Mouse (Mus musculus) cerebellum, adult 8-10 months (tissue): Measurements from ENCODE around the gene Ywhaq.
A peak's percentile ranks its signal among the peaks of the same experiment; 100 is the strongest.
"Not testable (repeated sequence)": the region's sequence is repeated elsewhere in the genome, so short reads cannot be mapped to it uniquely, and the experiment has no call there.

Source experiments
- DNase-seq: peaks from one replicate; pipeline ENCODE4 v3.0.0; 2022

The Ywhaq gene

DNA sequence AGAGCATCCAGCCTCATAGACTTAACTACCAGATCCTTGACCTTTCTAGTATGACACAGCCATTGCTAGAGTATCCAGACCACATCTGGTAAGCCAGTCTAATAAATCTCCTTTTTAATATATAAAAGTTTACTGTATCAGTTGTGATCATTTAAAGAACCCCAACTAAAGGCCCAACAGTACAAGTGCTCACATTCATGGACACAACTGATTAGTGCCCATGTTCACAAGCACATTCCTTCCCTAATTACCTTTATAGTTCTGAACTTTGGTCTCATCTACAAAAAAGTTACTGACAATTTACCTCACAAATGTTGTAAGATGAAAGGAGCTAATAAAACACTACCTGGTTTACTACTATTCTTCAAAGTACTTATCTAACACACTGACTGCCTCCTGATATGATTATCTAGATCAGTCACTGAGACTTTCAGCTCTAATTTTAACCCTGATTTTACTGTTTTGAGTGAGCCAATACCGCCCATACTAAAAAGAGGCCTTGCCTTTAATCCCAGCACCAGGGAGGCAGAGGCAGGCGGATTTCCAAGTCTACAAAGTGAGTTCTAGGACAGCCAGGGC is 8.6 kb downstream of the Ywhaq start:
- DNase-seq = no peak

DNA sequence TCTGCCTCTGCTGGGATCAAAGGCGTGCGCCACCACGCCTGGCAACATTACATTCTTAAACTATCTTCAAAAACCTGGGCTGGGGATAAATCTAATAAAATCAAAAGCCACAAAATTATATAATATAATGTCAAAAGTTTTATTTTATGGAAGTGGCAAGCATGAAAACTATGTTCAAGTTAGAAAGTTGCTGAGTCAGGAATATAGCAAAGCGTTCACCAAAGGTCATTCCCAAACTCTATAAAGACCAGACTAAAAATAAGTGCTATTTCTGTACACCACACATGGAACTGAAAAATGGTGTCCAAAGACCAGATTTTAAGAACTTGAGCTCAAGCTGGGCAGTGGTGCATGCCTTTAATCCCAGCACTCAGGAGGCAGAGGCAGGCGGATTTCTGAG is 14.7 kb downstream of the Ywhaq start:
- no peak for DNase-seq

DNA sequence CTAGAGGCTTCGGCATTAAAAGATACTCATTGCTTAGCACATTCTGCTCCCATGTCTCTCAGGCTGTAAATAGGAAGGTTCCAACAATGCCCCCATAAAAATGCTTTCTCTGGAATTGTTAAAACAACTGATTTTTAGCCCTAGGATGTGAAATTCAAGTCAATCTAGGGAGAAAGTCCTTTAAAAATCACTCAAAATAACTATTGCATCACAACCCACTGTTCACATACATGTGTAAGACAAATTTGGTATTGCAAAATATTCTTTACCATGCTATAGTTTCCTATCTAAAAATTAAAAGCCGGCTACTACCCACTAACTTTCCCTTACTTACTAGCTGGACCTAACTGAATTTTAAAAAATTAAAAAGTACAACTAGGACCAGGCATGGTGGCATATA is 31.2 kb downstream of the Ywhaq start:
- DNase-seq = no peak

- not testable (repeated sequence) for DNase-seq
Measured at GRCm38 (mm10) chr12:21378765-21379346, 38.6 kb downstream of the Ywhaq start.

GRCm38 (mm10) chr12:21375376-21376157 is 41.9 kb downstream of the Ywhaq start:
- DNase-seq = no peak

- no peak for DNase-seq
Measured at GRCm38 (mm10) chr12:21373820-21374475, 43.5 kb downstream of the Ywhaq start.

GRCm38 (mm10) chr12:21373100-21373819 is 44.2 kb downstream of the Ywhaq start, which contains the start of gene Adam17:
Gene Adam17, minus strand, starts transcription at chr12:21373632.
- peak; percentile 95 for DNase-seq

DNA sequence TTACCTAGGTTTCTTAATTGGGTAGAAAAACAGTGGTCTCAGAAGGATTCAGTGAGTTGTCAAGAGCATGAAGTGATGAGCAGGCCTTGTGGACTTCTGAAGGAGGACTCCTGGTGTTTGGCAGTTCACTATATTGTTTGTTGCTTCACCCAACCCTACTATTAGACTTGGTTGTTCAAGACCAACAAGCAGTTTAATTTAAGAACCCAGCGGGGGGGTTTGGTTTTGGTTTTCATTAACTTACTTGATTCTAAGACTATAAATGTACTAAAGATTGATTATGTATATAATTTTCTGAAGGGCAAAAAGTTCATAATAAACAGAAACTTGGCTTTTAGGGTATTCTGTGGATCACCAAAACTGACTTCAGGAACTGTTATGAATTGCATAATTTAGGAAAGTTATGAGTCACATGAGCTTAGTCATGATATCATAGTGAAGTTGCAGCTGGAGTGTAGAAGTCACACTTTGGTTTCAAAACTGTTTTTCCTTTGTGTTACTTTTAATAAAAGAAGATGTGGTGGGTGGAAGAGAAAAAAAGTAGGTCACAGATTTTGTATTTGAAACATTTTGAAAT is 47.3 kb downstream of the Ywhaq start:
- no peak for DNase-seq

DNA sequence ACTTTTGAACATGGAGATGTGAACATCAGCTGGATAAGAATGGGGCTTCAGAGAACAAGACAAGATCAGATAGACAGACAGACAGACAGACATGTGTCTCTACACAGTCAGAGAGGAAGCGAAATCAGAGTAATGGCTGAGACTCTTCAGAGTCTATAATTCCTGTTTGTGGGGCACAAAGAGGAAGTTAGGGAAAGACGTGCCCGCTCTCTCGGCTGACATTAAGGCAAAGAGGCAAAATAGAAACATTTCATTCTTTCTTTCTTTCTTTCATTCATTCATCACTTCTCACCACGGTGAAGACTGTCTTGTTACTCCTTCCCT is 48.4 kb downstream of the Ywhaq start:
- no peak for DNase-seq

DNA sequence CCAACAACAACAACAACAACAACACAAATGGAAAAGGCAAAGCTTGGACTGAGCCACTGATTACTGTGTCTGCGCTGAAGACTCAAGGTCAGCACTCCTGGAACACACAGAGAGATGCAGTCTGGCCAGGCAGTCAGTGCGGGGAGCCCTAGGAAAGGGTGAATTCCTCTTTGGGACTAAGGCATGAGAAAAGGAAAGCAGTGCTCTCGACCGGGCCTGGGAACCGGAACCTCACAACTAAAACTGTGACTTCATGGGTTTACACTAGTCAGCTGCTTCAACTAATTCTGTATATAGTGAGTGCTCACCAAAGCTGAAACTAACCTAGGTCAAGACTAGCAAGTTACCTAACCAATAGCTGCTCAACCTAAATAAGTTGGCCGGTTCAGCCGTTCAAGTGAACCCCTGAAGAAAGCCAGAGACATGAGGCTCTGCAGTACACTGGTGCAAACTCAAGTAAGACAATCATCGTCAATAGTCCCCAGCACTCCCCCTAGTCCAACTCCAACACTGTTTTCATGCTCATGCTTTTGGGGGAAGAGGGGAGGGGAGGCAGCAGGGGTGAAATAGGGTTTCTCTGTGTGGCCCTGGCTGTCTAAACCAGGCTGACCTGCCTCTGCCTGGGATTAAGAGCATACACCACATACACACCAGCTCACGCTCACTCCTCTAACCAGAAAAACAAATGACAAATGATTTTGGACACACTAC is 48.9 kb downstream of the Ywhaq start:
- no peak for DNase-seq

DNA sequence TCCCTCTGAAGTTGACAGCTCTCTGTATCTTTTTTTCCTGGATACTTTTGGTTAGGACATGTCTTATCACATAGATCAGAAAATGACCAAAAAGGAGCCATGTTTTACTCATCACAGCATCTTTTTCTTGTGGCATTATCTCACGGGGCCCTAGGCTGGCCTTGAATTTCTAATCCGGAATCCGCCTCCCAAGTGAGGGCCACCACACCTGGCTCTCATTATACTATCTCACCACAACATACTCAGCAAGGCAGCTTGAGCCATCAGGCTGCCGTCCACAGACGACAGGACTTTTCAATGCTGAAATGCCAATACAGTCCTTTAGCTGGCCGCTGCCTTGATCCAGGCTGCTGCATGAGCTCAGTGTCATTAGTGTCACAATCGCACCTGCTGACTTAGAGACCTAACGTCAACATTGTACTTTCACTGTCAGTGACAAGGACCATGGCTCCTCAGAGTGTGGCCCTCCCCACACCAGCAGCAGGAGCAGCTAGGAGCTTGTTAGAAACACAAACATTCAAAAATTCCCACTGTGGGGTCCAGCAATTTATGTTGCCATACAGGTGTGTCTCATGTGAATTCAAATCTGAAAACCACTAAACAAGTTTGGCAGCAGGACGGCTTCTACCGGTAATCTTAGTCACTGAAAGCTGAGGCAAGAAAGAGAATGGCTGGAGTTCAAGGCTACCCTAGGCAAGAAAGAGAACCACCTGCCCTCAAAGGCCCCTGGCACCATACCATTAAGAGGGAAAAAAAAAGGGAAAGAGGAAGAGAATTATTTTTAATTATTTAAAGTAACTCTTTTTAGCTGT is 52.6 kb downstream of the Ywhaq start:
- no peak for DNase-seq

DNA sequence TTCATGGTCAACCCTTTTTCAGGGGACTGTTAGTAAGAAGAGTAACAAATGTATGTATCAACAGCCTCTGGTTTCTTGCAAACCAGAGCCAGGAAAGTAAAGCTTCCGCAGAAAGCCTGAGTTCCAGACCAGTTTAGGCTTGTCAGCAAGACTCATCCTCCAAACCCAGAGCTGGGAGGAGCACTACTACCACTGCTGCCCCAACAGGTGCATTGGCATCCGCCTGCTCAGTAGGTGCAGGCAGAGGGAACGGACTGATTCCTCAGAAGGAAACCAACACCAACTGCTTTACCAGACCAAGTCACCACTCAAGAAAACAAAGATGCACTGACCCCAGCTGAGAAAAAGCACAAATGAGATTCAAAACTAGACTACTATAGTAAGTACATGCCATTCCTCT is 54.2 kb downstream of the Ywhaq start:
- no peak for DNase-seq

DNA sequence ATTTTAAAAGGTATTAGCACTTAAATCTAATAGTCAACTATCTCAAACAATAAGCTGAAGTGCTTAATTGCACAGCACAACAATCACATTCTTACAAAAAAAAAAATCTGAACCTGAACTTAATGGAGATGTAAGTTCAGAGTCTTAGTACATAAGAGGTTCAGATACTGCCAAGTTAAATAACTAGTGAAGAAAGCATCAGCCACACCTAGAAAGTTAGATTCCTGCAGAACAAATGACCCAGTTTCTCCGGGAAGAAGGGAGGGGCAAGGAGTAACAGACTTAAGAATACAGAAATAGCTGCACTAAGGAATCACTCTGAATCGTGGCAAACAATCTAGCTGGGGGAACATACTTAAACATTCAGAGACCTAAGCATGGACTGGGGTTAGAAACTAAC is 54.8 kb downstream of the Ywhaq start:
- DNase-seq = no peak

GRCm38 (mm10) chr12:21353681-21354080 is 63.8 kb downstream of the Ywhaq start:
- DNase-seq = no peak

DNA sequence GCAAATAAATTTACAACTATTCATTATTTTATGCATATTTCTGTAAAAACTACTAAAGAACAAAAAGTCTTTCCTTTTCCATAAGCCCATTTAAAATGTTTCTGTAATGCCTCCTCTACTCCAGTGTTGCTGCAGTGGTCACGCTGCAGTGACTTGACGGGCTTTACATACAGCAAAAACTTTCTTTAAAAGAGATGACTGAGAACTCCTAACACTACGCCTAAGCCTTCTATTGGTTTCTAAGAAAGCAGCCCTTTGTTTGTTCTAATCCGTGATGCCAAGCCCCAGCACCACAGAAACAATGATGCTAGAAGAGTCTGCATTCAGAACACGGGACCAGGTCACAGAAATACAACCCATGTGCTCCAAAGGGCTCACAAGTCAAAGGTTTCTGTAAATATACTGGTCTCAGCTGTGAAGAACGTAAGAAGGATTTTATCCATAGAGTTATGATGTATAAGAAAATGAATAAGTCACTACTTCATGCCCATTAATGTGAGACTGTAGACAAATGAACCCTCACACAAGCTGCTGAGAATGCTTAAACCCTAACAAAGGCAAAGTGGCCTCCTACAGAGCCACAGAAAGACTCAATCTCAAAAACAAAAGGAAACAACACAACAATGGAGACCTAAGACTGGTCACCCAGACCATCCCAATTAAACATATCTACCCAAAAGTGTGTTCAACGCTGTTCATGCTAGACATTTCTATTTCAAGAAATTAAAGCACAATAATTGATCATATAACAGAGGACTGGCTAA is 67.1 kb downstream of the Ywhaq start:
- no peak for DNase-seq

- no peak for DNase-seq
Measured at GRCm38 (mm10) chr12:21346972-21347371, 70.5 kb downstream of the Ywhaq start.

GRCm38 (mm10) chr12:21340674-21341073 is 76.8 kb downstream of the Ywhaq start:
- no peak for DNase-seq
